Mouse (Mus musculus) lung, postnatal 0 days (tissue): ENCODE measurements around the gene Ptpdc1. TPM values are rescaled to one million over a fixed set of nuclear protein-coding genes. Genes with fewer than 3 reads are reported as not detected.
A peak's percentile ranks its signal among the peaks of the same experiment; 100 is the strongest.

Experiments
- ATAC-seq: fragments of 200-750 bp; cut with Nextera tagmentation; 2 replicates; pipeline ENCODE4 v1.8.0; 2017; ENCODE audit warnings: moderate library complexity
- DNase-seq: peaks from one replicate; pipeline ENCODE4 v3.0.0-alpha.2; 2016; ENCODE audit warnings: low spot score
- H3K27ac ChIP-seq: fragments of 300-500 bp; sonication (generic); 2 replicates; pipeline ENCODE4 v1.5.1; 2014; ENCODE audit warnings: antibody characterized with exemption, mild to moderate bottlenecking, low read length, mixed read lengths
- H3K27me3 ChIP-seq: fragments of 300-500 bp; sonication (generic); replicated peaks from 2 replicates; pipeline ENCODE4 v1.6.1; 2014; ENCODE audit warnings: low read length, mixed read lengths; ENCODE audit not compliant: insufficient read depth
- H3K36me3 ChIP-seq: fragments of 300-500 bp; sonication (generic); 2 replicates; pipeline ENCODE4 v1.6.1; 2014; ENCODE audit warnings: low read length, mixed read lengths; ENCODE audit not compliant: insufficient read depth
- H3K4me1 ChIP-seq: fragments of 300-500 bp; sonication (generic); 2 replicates; pipeline ENCODE4 v1.6.1; 2014; ENCODE audit warnings: antibody characterized with exemption, low read depth, low read length, mixed read lengths; ENCODE audit not compliant: insufficient read depth
- H3K4me2 ChIP-seq: fragments of 300-500 bp; sonication (generic); replicated peaks from 2 replicates; pipeline ENCODE4 v1.6.1; 2014; ENCODE audit warnings: low read depth, mild to moderate bottlenecking, low read length, moderate library complexity, mixed read lengths
- H3K4me3 ChIP-seq: fragments of 300-500 bp; sonication (generic); 2 replicates; pipeline ENCODE4 v1.5.1; 2014; ENCODE audit warnings: low read depth, low read length
- H3K9ac ChIP-seq: fragments of 300-500 bp; sonication (generic); replicated peaks from 2 replicates; pipeline ENCODE4 v1.6.1; 2014; ENCODE audit warnings: low read depth, mild to moderate bottlenecking
- H3K9me3 ChIP-seq: fragments of 300-500 bp; sonication (generic); 2 replicates; pipeline ENCODE4 v1.6.1; 2016; ENCODE audit warnings: low read length, mixed read lengths
- CTCF ChIP-seq: IDR thresholded peaks from 2 replicates; pipeline ENCODE4 v1.5.1; 2016; ENCODE audit warnings: antibody characterized with exemption, mild to moderate bottlenecking
- EP300 ChIP-seq: IDR thresholded peaks from 2 replicates; pipeline ENCODE4 v1.6.1; 2016; ENCODE audit warnings: antibody characterized with exemption, mild to moderate bottlenecking, control low read depth
- WGBS: fragments of 180-500 bp; shearing (Covaris S2); extraction: QIAGEN DNeasy Blood & Tissue Kit; methylation state at CpG from one replicate; pipeline ENCODE4 v1.1.7; 2014; 5-methylcytosine and 5-hydroxymethylcytosine counted together
- polyA plus RNA-seq: library from polyadenylated mRNA; unstranded; fragments of >200 nt; fragmentation: Nextera tagmentation; extraction: Ambion mirVana; gene quantifications from 2 replicates; pipeline ENCODE4 v1.2.1, GENCODE M21; 2015

Ptpdc1 gene
- polyA plus RNA-seq, 1 experiment from 2014 or later = 6.3 TPM

- Histone ChIP-seq H3K27me3 (no peaks in the 10 kb centered on the region), H3K36me3 (no peaks in the 10 kb centered on the region), H3K4me3 (no peak overlapping the region), H3K4me2 (no peak overlapping the region), H3K9ac (no peak overlapping the region), H3K9me3 (no peaks in the 10 kb centered on the region), H3K4me1 (peaks cover 21% of the 10 kb centered on the region; the same call in 1 of the 2 replicates), H3K27ac (no peak overlapping the region)
- ATAC-seq (no peak), DNase-seq (peak; percentile 47)
- TF ChIP-seq EP300 (no peak), CTCF (no peak)
- WGBS = 75% methylated on average over 5 of the region's 5 CpGs
Observed at GRCm38 (mm10) chr13:48548296-48548695, 77.2 kb downstream of the Ptpdc1 start.

GRCm38 (mm10) chr13:48547623-48548022 is 77.8 kb downstream of the Ptpdc1 start:
- Histone ChIP-seq H3K4me3 (no peak overlapping the region), H3K27ac (no peak overlapping the region), H3K4me1 (peaks cover 14% of the 10 kb centered on the region; the same call in 1 of the 2 replicates), H3K36me3 (no peaks in the 10 kb centered on the region), H3K27me3 (no peaks in the 10 kb centered on the region), H3K9me3 (no peaks in the 10 kb centered on the region), H3K4me2 (no peak overlapping the region), H3K9ac (no peak overlapping the region)
- no peak for TF ChIP-seq EP300
- no peak for TF ChIP-seq CTCF
- ATAC-seq (no peak), DNase-seq (no peak)
- WGBS = 96% methylated on average over 6 of the region's 6 CpGs

DNA sequence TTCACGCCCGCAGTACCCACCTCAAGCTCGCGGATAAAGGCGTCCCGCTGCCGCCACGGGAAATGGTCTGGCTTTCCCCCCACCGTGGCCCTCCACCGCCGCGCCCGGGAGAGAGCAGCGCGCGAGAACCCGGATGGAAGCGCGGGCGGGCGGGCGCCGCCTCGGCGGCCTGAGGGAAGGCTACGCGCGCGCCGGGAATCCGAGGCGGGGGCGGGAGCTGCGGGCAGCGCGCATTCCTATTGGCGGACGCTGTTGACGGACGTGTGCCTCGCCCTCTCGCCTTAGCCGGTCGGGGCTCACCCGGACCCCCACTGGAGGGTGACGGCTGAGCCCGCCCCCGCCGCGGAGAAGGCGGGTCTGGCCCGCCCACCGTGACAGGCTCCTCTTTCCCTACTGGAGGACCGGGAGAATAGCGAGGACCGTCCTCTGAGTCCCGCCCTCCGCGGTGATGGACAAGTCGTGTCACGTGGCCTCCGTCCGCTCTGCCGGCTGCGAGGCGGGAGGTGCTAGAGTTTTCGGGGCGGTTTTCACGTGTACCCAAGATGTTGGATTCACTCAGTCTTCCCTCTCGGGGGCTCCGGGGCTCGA is 79.0 kb downstream of the Ptpdc1 start:
- no peak for TF ChIP-seq EP300
- peak overlapping the region; percentile 96 for H3K9ac ChIP-seq
- peak overlapping the region; percentile 100 for H3K27ac ChIP-seq
- under 1% methylated on average over 41 of the region's 72 CpGs for WGBS
- no peaks in the 10 kb centered on the region for H3K27me3 ChIP-seq
- peak overlapping the region; percentile 91 for H3K4me3 ChIP-seq
- peaks cover 18% of the 10 kb centered on the region; the same call in 1 of the 2 replicates for H3K4me1 ChIP-seq
- peak overlapping the region; percentile 50 for H3K4me2 ChIP-seq
- DNase-seq (peak; percentile 99), ATAC-seq (peak; percentile 95)
- H3K36me3 ChIP-seq = no peaks in the 10 kb centered on the region
- H3K9me3 ChIP-seq = no peaks in the 10 kb centered on the region

- H3K9me3 ChIP-seq = no peaks in the 10 kb centered on the region
- no peaks in the 10 kb centered on the region for H3K27me3 ChIP-seq
- WGBS = 4% methylated on average over 38 of the region's 72 CpGs
- peak overlapping the region; percentile 96 for H3K9ac ChIP-seq
- ATAC-seq = peak; percentile 87
- H3K4me3 ChIP-seq = peak overlapping the region; percentile 91
- DNase-seq = peak; percentile 99
- no peaks in the 10 kb centered on the region for H3K36me3 ChIP-seq
- peak overlapping the region; percentile 66 for H3K4me2 ChIP-seq
- TF ChIP-seq CTCF (peak; percentile 3; the same call in 1 of the 2 replicates), EP300 (0 out of 2 replicates have a peak, but pooled peaks have one; percentile 35)
- peak overlapping the region; percentile 100 for H3K27ac ChIP-seq
- H3K4me1 ChIP-seq = peaks cover 18% of the 10 kb centered on the region; the same call in 1 of the 2 replicates
Observed at GRCm38 (mm10) chr13:48545476-48546281, 79.8 kb downstream of the Ptpdc1 start.

DNA sequence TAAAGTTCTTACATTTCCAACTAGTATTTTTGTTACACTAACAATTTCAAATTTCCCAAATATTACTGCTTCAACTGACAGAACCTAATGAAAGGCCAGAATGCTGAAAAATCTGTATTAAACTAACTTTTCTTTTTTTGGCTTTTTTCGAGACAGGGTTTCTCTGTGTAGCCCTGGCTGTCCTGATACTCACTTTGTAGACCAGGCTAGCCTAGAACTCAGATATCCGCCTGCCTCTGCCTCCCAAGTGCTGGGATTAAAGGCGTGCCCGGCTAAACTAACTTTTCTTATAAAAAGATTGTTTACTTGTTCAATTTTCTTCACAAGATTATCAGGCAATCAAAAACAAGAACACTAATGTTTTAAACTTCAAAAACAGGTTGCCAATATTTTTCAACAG is 80.6 kb downstream of the Ptpdc1 start:
- TF ChIP-seq CTCF (no peak), EP300 (peak; percentile 19; the same call in 1 of the 2 replicates)
- DNase-seq = no peak
- H3K27ac ChIP-seq = peak overlapping the region; percentile 100
- peak overlapping the region; percentile 71; the same call in 1 of the 2 replicates for H3K9ac ChIP-seq
- peak overlapping the region; percentile 91 for H3K4me3 ChIP-seq
- H3K4me2 ChIP-seq = peak overlapping the region; percentile 66
- no peaks in the 10 kb centered on the region for H3K27me3 ChIP-seq
- WGBS = 18% methylated on average over 4 of the region's 4 CpGs
- peaks cover 21% of the 10 kb centered on the region; the same call in 1 of the 2 replicates for H3K4me1 ChIP-seq
- no peaks in the 10 kb centered on the region for H3K9me3 ChIP-seq
- ATAC-seq = no peak
- H3K36me3 ChIP-seq = no peaks in the 10 kb centered on the region

DNA sequence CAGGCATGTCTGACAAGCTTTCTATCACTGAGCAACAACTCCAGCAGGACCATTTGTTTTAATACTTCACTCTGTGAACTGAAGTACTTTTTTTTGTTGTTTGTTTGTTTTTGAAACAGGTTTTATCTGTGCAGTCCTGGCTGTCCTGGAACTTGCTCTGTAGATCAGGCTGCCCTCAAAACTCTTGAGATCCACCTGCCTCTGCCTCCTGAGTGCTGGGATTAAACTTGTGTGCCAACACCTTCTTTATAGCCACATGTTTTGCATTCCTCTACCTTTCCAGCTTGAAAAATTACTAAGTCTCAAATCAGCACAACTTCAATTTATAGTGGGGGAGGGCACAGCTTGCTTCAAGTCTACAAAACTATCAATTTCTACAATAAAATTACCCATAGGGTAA is 81.1 kb downstream of the Ptpdc1 start:
- no peak for DNase-seq
- H3K9ac ChIP-seq = no peak overlapping the region
- H3K27ac ChIP-seq = no peak overlapping the region

More for the DNA sequence above, 81.1 kb downstream of the Ptpdc1 start:
- TF ChIP-seq CTCF (no peak), EP300 (no peak)
- Histone ChIP-seq H3K9me3 (no peaks in the 10 kb centered on the region), H3K27me3 (no peaks in the 10 kb centered on the region), H3K4me1 (peaks cover 24% of the 10 kb centered on the region; the same call in 1 of the 2 replicates), H3K36me3 (no peaks in the 10 kb centered on the region), H3K4me3 (no peak overlapping the region), H3K4me2 (peak overlapping the region; percentile 66; the same call in 1 of the 2 replicates)
- no peak for ATAC-seq
